Mouse (Mus musculus): ENCODE data around the gene Pecam1. TPM values are rescaled to one million over a fixed set of nuclear protein-coding genes. Genes with fewer than 3 reads are reported as not detected.
"Not testable (repeated sequence)": the region's sequence is repeated elsewhere in the genome, so short reads cannot be mapped to it uniquely, and the experiment has no call there.

Pecam1 gene
- total RNA-seq, 1 experiment, result 83.9 TPM

- no peak overlapping the region for H3K27ac ChIP-seq (ENCODE audit: insufficient read depth, low read depth, low read length, poor library complexity, severe bottlenecking)
- TF ChIP-seq HCFC1 (IDR thresholded peaks at IDR 0.05; ENCODE audit: borderline replicate concordance, insufficient read depth, low read length) (no peak), ZC3H11A (IDR thresholded peaks at IDR 0.05; ENCODE audit: borderline replicate concordance, low read depth, low read length) (no peak), MAFK (IDR thresholded peaks at IDR 0.05; ENCODE audit: insufficient read depth, low read depth, low read length) (no peak), ZNF384 (IDR thresholded peaks at IDR 0.05; ENCODE audit: low read depth, low read length) (no peak), CHD2 (IDR thresholded peaks at IDR 0.05; ENCODE audit: low read depth, low read length) (no peak)
- no peak for DNase-seq (ENCODE audit: low read depth, low spot score)
- H3K4me3 ChIP-seq (ENCODE audit: insufficient read depth in 1 of 2, low read depth in 1 of 2, low read length in 2 of 2, poor library complexity in 1 of 2, severe bottlenecking in 1 of 2), result no peak overlapping the region
- no peaks in the 10 kb centered on the region for H3K36me3 ChIP-seq (ENCODE audit: control insufficient read depth, insufficient read depth, low read length, poor library complexity, severe bottlenecking)
- no peaks in the 10 kb centered on the region for H3K4me1 ChIP-seq (ENCODE audit: control insufficient read depth in 2 of 2, insufficient read depth in 2 of 2, low read length in 2 of 2, poor library complexity in 1 of 2)
- in situ Hi-C loops (cut with MboI; ENCODE audit: low sequenced_read_pairs in 2 of 2, unreplicated experiment in 2 of 2), result loop anchor here in 1 of 2 experiments (5.0 to 10.0 kb wide), 2 partner anchors 108 to 201 kb away; no protein-coding TSS in a partner anchor
- H3K9ac ChIP-seq (ENCODE audit: insufficient read depth, low read depth, low read length, poor library complexity, severe bottlenecking), result no peak overlapping the region
- H3K9me3 ChIP-seq (ENCODE audit: control insufficient read depth, insufficient read depth, low read depth, low read length), result no peaks in the 10 kb centered on the region
These were observed 124.9 kb downstream of the Pecam1 start for GRCm38 (mm10) chr11:106625577-106625976.

- no peak for DNase-seq (ENCODE audit: low read depth, low spot score)
- no peak for TF ChIP-seq MAFK (IDR thresholded peaks at IDR 0.05; ENCODE audit: insufficient read depth, low read depth, low read length)
- no peaks in the 10 kb centered on the region for H3K9me3 ChIP-seq (ENCODE audit: control insufficient read depth, insufficient read depth, low read depth, low read length)
- no peak overlapping the region for H3K9ac ChIP-seq (ENCODE audit: insufficient read depth, low read depth, low read length, poor library complexity, severe bottlenecking)
- no peak overlapping the region for H3K4me3 ChIP-seq (ENCODE audit: insufficient read depth in 1 of 2, low read depth in 1 of 2, low read length in 2 of 2, poor library complexity in 1 of 2, severe bottlenecking in 1 of 2)
- in situ Hi-C loops (cut with MboI; ENCODE audit: low sequenced_read_pairs in 2 of 2, unreplicated experiment in 2 of 2), result loop anchor here in 1 of 2 experiments (10.0 kb wide), 1 partner anchor 199 kb away; no protein-coding TSS in a partner anchor
- H3K4me1 ChIP-seq (ENCODE audit: control insufficient read depth in 2 of 2, insufficient read depth in 2 of 2, low read length in 2 of 2, poor library complexity in 1 of 2), result peaks cover 2 to 3% of the 10 kb centered on the region in 2 experiments; a peak in 2 of 4 replicates
- H3K27ac ChIP-seq (ENCODE audit: insufficient read depth, low read depth, low read length, poor library complexity, severe bottlenecking), result no peak overlapping the region
- no peaks in the 10 kb centered on the region for H3K36me3 ChIP-seq (ENCODE audit: control insufficient read depth, insufficient read depth, low read length, poor library complexity, severe bottlenecking)
These were observed 126.8 kb downstream of the Pecam1 start for GRCm38 (mm10) chr11:106623629-106624028.

GRCm38 (mm10) chr11:106622056-106622455 is 128.4 kb downstream of the Pecam1 start:
- no peak for DNase-seq (ENCODE audit: low read depth, low spot score)
- no peaks in the 10 kb centered on the region for H3K9me3 ChIP-seq (ENCODE audit: control insufficient read depth, insufficient read depth, low read depth, low read length)
- no peak overlapping the region for H3K27ac ChIP-seq (ENCODE audit: insufficient read depth, low read depth, low read length, poor library complexity, severe bottlenecking)
- H3K4me1 ChIP-seq (ENCODE audit: control insufficient read depth in 2 of 2, insufficient read depth in 2 of 2, low read length in 2 of 2, poor library complexity in 1 of 2), result peaks cover 2 to 3% of the 10 kb centered on the region in 2 experiments; a peak in 2 of 4 replicates
- no peak overlapping the region for H3K4me3 ChIP-seq (ENCODE audit: insufficient read depth in 1 of 2, low read depth in 1 of 2, low read length in 2 of 2, poor library complexity in 1 of 2, severe bottlenecking in 1 of 2)
- H3K36me3 ChIP-seq (ENCODE audit: control insufficient read depth, insufficient read depth, low read length, poor library complexity, severe bottlenecking), result no peaks in the 10 kb centered on the region
- H3K9ac ChIP-seq (ENCODE audit: insufficient read depth, low read depth, low read length, poor library complexity, severe bottlenecking), result no peak overlapping the region
- TF ChIP-seq ZC3H11A (IDR thresholded peaks at IDR 0.05; ENCODE audit: borderline replicate concordance, low read depth, low read length), result no peak
- no peak for TF ChIP-seq MAFK (IDR thresholded peaks at IDR 0.05; ENCODE audit: insufficient read depth, low read depth, low read length)
- TF ChIP-seq ZNF384 (IDR thresholded peaks at IDR 0.05; ENCODE audit: low read depth, low read length), result no peak
- TF ChIP-seq CHD2 (IDR thresholded peaks at IDR 0.05; ENCODE audit: low read depth, low read length), result no peak
- in situ Hi-C loops (cut with MboI; ENCODE audit: low sequenced_read_pairs in 2 of 2, unreplicated experiment in 2 of 2), result loop anchor here in 1 of 2 experiments (10.0 kb wide), 1 partner anchor 197 kb away; no protein-coding TSS in a partner anchor

- H3K4me3 ChIP-seq (ENCODE audit: insufficient read depth in 1 of 2, low read depth in 1 of 2, low read length in 2 of 2, poor library complexity in 1 of 2, severe bottlenecking in 1 of 2); H3K27ac ChIP-seq (ENCODE audit: insufficient read depth, low read depth, low read length, poor library complexity, severe bottlenecking); H3K4me1 ChIP-seq (ENCODE audit: control insufficient read depth in 2 of 2, insufficient read depth in 2 of 2, low read length in 2 of 2, poor library complexity in 1 of 2); H3K9me3 ChIP-seq (ENCODE audit: control insufficient read depth, insufficient read depth, low read depth, low read length); H3K36me3 ChIP-seq (ENCODE audit: control insufficient read depth, insufficient read depth, low read length, poor library complexity, severe bottlenecking); H3K9ac ChIP-seq (ENCODE audit: insufficient read depth, low read depth, low read length, poor library complexity, severe bottlenecking); in situ Hi-C loops (cut with MboI; ENCODE audit: low sequenced_read_pairs in 2 of 2, unreplicated experiment in 2 of 2); DNase-seq (ENCODE audit: low read depth, low spot score): not testable (repeated sequence)
These were observed 131.7 kb downstream of the Pecam1 start for GRCm38 (mm10) chr11:106618768-106619167.

- H3K4me3 ChIP-seq (ENCODE audit: insufficient read depth in 1 of 2, low read depth in 1 of 2, low read length in 2 of 2, poor library complexity in 1 of 2, severe bottlenecking in 1 of 2), result no peak overlapping the region
- TF ChIP-seq ZC3H11A (IDR thresholded peaks at IDR 0.05; ENCODE audit: borderline replicate concordance, low read depth, low read length), result no peak
- no peak for TF ChIP-seq ZNF384 (IDR thresholded peaks at IDR 0.05; ENCODE audit: low read depth, low read length)
- TF ChIP-seq HCFC1 (IDR thresholded peaks at IDR 0.05; ENCODE audit: borderline replicate concordance, insufficient read depth, low read length), result no peak
- no peak for TF ChIP-seq MAFK (IDR thresholded peaks at IDR 0.05; ENCODE audit: insufficient read depth, low read depth, low read length)
- no peak for TF ChIP-seq CHD2 (IDR thresholded peaks at IDR 0.05; ENCODE audit: low read depth, low read length)
- no peak for DNase-seq (ENCODE audit: low read depth, low spot score)
- no peak overlapping the region for H3K9ac ChIP-seq (ENCODE audit: insufficient read depth, low read depth, low read length, poor library complexity, severe bottlenecking)
- H3K9me3 ChIP-seq (ENCODE audit: control insufficient read depth, insufficient read depth, low read depth, low read length), result no peaks in the 10 kb centered on the region
- H3K27ac ChIP-seq (ENCODE audit: insufficient read depth, low read depth, low read length, poor library complexity, severe bottlenecking), result no peak overlapping the region
- in situ Hi-C loops (cut with MboI; ENCODE audit: low sequenced_read_pairs in 2 of 2, unreplicated experiment in 2 of 2), result no loop called here
- H3K36me3 ChIP-seq (ENCODE audit: control insufficient read depth, insufficient read depth, low read length, poor library complexity, severe bottlenecking), result no peaks in the 10 kb centered on the region
- H3K4me1 ChIP-seq (ENCODE audit: control insufficient read depth in 2 of 2, insufficient read depth in 2 of 2, low read length in 2 of 2, poor library complexity in 1 of 2), result peaks cover 2 to 3% of the 10 kb centered on the region in 2 experiments; a peak in 2 of 4 replicates
These were observed 132.4 kb downstream of the Pecam1 start for GRCm38 (mm10) chr11:106617821-106618580.
